In genomic region chr6:118653331-118653730, GRCm38 (mm10) we compare ENCODE assay signal across 15 mouse cellular contexts.
"Had no signal": no experiment of that assay in that cellular context is flagged by ENCODE, and none has a peak within 500 bp of the region (broad histone marks: within the 10 kb centered on the region; RNA-seq: fewer than 3 reads in every experiment).

No protein-coding gene starts in this region.

- H3K9me3 ChIP-seq: neural tube, embryonic 12.5 days; neural tube, embryonic 13.5 days; neural tube, embryonic 15.5 days had no signal

- H3K27ac ChIP-seq: neural tube, embryonic 12.5 days; neural tube, embryonic 13.5 days; neural tube, embryonic 15.5 days had no signal

- DNase-seq: retina, postnatal 1 day; right cerebral cortex, adult 18-20 months; right cerebral cortex, postnatal 14 days; right cerebral cortex, postnatal 25 days; right cerebral cortex, postnatal 4 days; spleen, adult 18-20 months; thymus, adult 18-20 months; thymus, adult 2 months; thymus, postnatal 14 days; thymus, postnatal 25 days; thymus, postnatal 36 days; thymus, postnatal 4 days had no signal

- H3K4me3 ChIP-seq: neural tube, embryonic 12.5 days; neural tube, embryonic 13.5 days; neural tube, embryonic 15.5 days had no signal

- H3K9ac ChIP-seq: neural tube, embryonic 12.5 days; neural tube, embryonic 13.5 days; neural tube, embryonic 15.5 days had no signal

- H3K4me1 ChIP-seq: neural tube, embryonic 12.5 days; neural tube, embryonic 13.5 days; neural tube, embryonic 15.5 days had no signal

- H3K4me2 ChIP-seq: neural tube, embryonic 12.5 days; neural tube, embryonic 13.5 days; neural tube, embryonic 15.5 days had no signal

- H3K27me3 ChIP-seq: neural tube, embryonic 12.5 days; neural tube, embryonic 13.5 days; neural tube, embryonic 15.5 days had no signal
